Mouse (Mus musculus) gastrocnemius, postnatal 14 days (tissue): ENCODE results near the gene Tnfsf12. TPM values are rescaled to one million over a fixed set of nuclear protein-coding genes. Genes with fewer than 3 reads are reported as not detected.
"Not testable (repeated sequence)": the region's sequence is repeated elsewhere in the genome, so short reads cannot be mapped to it uniquely, and the experiment has no call there.

Source experiments
- DNase-seq: peaks from one replicate; pipeline ENCODE4 v3.0.0; 2021; ENCODE audit warnings: mixed read lengths
- intact Hi-C: fragments of 180-260 bp; cut with DNase I; formaldehyde crosslinking; loops from one replicate; pipeline ENCODE4 v1.15.1; 2025; ENCODE audit warnings: low total_unique reads
- total RNA-seq, 2 experiments: library from RNA; stranded (reverse); gene quantifications; 2 replicates each; pipeline ENCODE4 v1.2.3; 2021

Gene Tnfsf12
- total RNA-seq, 2 experiments from 2014 or later = 14.0 to 14.8 TPM

DNA sequence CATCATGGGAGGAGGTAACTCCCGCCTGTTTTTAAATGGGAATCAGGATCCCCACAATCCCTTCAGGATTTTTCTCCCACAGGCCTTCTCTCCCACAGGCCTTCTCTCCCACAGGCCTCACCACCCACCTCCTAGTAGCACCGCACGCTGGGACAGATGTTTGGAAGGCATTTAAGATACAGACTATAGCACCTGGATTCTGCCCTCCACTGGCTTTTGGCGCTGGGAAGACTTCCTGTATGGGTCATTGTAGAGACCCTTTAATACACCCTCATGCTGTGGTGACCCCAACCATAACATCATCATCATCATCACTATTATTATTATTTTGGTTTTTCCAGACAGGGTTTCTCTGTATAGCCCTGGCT, 11.8 kb upstream of the Tnfsf12 start:
- DNase-seq = no peak
- intact Hi-C loops = no loop called here

DNA sequence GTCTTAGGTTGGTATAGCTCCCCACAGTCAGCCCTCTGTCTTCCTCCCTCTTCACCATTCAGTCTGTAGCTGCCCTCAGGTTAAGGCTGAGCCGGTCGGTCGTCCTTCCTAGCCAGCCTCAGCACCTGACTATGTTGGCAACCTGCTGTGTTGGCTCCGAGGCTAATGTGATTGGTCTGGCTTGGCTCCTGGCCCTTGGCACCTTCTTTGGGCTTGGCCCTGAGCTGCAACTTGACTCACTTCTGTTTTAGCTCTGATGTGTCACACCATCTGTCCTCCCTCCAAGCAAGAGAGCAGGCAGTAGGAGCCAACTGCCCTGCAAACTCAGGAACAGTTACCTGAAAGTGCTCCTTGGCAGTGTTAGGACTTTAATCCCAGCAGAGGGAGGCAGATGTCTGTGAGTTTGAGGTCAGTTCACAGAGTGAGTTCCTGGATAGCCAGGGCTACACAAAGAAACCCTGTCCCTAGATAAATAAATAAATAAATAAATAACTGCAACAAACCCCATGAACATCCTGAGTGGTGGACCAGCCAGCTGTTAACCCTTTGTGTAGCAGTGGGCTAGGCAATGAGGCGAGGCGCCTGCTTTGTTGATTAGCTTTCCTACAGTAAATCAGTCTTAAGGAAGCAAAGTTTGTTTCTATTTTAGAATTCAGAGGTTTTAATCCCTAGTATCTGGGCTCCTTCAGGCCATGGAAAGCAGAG, 11.3 kb upstream of the Tnfsf12 start:
- intact Hi-C loops = no loop called here
- DNase-seq = peak; percentile 86

DNA sequence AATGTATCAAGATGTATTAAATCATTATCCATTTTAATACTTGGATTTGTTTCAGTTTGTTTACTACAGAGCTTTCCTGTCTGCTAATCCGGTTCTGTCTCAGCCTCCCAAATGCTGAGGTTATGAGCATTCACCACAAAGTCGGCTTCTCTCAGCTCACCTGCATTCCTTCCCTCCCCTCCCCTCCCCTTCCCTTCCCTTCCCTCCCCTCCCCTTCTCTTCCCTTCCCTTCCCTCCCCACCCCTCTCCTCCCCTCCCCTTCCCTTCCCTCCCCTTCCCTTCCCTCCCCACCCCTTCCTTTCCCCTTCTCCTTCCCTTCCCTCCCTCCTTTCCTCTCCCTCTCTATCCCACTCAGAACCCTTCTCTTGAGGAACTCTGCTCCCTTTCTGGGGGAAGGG, 9.0 kb upstream of the Tnfsf12 start:
- DNase-seq = no peak
- intact Hi-C loops = no loop called here

DNA sequence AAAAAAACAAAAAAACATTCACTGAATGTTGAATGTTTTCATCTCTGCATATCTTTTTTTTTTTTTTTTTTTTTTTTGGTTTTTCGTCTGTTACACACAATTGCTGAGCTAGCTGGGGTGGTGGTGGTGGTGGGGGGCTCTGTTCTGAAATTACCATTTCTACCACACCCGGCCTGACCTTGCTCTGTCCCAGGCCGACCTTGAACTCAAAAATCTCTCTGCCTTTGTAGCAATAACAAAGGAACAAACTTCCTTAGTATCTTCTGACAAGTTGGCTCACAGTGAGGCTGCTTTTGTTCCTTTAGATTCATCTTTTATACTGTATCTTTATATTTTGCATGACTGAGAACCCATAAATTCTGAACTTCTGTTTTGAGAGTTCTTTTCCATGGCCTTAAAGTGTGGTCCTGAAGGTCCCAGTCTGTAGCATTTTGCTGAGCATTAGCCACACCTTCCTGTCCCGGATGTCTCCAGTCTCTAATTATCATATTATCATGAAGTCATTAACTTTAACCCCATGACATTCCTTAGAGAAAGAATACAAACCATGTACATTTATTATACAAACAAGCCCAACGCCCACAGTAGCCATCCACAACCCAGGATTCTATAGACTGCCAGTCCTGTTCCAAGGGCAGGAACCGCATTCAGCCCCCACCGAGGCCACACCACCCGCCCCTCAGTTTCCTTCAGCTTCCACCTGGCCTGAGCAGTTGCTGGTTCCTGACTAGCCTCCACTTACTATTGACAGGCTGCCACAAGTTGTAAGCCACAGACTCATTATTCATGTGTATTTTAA, 8.4 kb upstream of the Tnfsf12 start:
- intact Hi-C loops = no loop called here

DNA sequence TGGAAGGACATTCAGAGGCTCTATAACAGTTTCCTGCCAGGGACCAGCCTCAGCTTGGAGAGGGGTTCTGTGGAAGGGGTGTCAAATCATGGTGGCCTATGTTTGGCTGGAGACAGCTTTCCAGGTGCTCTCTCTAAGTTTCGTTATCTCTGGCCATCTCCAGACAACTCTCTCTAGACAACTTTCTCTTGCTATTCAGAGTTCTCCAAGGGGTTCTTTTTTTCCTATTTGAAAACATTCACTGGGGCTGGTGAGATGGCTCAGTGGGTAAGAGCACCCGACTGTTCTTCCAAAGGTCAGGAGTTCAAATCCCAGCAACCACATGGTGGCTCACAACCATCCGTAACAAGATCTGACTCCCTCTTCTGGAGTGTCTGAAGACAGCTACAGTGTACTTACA, 7.7 kb upstream of the Tnfsf12 start:
- intact Hi-C loops, DNase-seq: not testable (repeated sequence)

More for the DNA sequence above, 8.4 kb upstream of the Tnfsf12 start:
- DNase-seq = no peak

DNA sequence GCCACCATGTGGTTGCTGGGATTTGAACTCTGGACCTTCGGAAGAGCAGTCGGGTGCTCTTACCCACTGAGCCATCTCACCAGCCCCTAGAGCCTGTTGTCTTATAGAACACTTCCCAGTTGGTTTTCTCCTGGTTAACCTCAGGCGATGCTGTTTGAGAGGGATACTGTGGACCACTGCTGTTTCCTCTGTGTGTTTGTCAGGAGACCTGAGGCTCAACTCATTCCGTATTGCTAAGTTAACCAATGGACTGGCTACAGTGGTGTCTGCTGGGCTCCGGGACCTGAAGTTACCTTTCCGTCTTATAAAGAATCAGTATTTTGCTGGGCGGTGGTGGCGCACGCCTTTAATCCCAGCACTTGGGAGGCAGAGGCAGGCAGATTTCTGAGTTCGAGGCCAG, 7.2 kb upstream of the Tnfsf12 start:
- DNase-seq, intact Hi-C loops: not testable (repeated sequence)

DNA sequence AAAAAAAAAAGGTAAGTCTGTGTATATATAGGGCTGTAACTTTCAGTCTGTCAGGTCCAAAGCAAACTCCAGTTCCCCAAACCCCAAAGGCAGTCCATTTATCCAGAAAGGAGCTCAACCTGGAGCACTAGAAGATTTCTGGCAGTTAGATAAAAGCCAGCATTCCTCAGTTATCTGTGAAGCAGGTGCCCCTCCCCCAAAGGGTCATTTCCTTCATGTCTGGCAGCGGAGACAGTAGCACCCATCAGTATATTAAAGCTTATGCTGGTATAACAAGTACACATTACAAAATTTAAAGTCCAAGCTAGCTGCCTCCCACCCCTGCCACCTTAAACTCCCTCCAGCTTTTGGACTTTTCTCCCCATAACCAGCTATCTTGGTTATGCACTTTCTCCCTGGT, 3.9 kb upstream of the Tnfsf12 start:
- no peak for DNase-seq

DNA sequence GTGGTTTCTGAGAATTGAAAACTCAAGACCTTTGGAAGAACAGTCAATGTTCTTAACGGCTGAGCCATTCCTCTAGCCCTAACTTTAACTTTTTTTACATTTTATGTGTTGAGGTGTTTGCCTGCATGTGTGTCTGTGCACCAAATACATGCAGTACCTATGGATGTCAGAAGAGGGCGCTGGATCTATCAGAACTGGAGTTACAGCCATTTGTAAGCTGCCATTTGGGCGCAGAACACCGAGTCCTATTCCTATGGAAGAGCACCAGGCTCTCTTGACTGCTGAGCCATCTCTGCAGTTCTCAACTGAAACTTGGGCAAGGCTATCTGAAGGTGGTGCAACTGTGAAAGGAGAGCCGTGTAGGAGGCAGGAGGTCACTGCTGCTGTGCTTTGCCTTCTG, 2.9 kb upstream of the Tnfsf12 start:
- DNase-seq = no peak
- intact Hi-C loops = no loop called here

More for the DNA sequence above, 3.9 kb upstream of the Tnfsf12 start:
- intact Hi-C loops = no loop called here

DNA sequence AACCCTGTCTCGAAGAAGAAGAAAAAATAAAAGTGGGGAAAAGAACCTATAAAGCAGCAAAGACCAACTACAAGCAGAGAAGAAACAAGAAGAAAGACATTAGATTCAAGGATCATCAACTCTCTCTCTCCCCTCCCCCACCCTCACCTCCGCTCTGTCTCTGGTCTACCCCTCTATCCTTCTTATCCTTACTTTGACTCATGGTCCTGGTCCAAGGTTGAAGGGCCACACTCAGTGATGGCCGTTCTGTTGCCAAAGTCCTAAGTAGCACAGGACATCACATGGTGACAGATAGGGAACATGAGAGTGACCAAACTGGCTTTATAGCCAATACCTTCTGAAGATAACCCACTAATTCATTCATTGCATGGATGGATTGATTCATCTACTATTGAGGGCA, 1.7 kb upstream of the Tnfsf12 start:
- intact Hi-C loops = no loop called here
- no peak for DNase-seq

DNA sequence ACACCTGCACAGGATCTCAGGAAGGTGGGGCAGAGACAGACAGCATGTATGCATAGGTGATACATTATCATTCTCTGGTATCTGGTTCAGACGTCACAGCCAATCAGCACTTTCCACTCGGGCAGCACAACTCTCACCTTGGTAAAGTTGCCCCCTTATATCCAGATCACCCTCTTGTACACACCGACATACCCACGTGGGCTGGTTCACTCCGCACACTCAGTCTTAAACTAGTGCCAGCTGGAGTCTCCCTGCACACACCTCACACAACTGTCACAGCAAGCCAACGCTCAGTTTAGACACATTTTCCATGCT, 646 bp downstream of the Tnfsf12 start:
- intact Hi-C loops = no loop called here

DNA sequence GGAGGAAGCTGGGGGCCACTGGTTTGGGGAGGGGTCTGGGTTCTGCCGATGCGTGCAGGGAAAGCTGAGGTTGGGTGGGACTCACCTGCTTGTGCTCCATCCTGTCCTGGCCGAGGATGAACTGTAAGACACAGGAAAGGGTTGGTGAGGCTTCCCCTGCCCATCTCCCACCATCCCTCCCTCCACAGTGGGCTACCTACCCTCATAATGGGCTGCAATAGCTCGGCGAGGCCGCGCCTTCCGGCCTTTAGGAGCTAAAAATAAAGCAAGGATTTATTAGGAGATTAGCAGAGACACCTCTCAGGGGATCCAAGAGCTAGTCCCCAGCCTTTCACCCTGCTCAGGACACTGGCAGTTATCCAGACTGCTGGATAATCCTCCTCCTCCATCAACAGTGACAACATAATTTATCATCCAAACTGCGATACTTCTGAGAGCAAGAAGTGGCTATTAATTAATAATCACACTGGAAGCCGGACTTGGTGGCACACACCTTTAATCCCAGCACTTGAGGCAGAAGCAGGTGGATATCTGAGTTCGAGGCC, 2.2 kb downstream of the Tnfsf12 start:
- DNase-seq = no peak
- intact Hi-C loops = loop anchor here (5.0 kb wide), 1 partner anchor 59 kb away; no protein-coding TSS in a partner anchor

More for the DNA sequence above, 646 bp downstream of the Tnfsf12 start:
- no peak for DNase-seq

DNA sequence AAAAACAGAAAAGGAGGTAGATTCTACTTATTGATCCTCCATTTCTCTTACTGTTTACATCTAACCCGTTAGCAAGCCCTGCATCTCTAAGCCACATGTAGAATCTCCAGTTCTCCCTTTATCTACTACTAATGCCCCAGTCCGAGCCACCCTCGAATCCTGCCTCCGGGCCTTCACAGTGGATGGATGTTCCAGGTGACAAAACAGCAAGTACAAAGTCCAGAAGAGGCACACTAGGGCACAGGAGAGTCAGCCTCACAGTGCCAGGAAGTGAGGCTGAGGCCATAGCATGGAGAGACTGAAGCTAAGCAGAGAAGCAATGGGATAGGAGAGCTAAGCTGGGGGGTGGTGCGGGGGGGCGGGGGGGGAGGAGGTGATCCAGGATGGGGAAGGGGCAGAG, 2.8 kb downstream of the Tnfsf12 start:
- intact Hi-C loops = loop anchor here (5.0 kb wide), 1 partner anchor 59 kb away; no protein-coding TSS in a partner anchor
- no peak for DNase-seq

DNA sequence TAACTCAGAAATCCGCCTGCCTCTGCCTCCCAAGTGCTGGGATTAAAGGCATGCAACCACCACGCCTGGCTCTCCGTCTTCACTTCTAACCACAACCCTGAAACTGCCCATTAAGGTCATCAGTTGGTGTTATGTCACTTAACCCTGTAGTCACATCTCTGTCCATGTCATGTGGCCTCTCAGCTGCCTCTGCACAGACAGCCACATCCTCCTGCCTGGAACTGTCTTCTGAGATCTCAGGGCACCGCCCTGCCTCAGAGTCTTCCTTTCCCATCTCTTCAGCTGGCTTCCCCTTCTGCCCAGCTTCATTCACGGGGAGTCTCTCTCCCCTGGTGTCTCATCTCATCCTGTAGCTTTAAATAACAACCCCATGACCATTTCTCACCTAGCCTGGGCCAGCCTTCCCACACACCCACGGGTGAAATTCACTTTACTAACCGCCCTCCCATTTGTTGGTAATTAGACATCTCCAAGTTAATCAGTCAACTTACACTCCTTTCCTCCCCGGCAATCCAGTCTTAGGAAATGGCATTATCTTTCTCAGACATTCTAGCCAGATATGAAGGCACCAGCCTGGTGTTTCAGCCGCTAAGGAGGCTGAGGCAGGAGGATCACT, 3.3 kb downstream of the Tnfsf12 start:
- intact Hi-C loops = loop anchor here (5.0 kb wide), 1 partner anchor 60 kb away; no protein-coding TSS in a partner anchor

DNA sequence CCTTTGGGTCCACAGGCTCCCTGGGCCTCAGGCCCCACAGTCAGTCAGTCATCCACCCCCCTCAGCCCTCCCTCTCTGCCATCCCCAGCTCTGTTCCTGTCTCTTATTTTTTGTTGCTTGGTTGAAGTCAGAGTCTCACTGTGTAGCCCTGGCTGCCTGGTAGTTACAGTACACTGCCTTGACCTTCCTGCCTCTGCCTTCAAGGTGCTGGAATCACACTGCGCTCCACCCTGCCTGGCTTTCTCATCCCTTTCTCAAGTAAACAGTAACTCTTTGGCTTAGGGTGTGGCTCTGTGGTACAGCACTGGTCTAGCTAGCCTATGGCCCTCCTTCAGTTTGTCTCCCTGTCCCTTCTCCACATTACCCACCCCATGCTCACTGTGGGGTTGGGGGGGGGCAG, 5.8 kb downstream of the Tnfsf12 start:
- no peak for DNase-seq
- intact Hi-C loops = loop anchor here (5.0 kb wide), 1 partner anchor 62 kb away; no protein-coding TSS in a partner anchor

More for the DNA sequence above, 3.3 kb downstream of the Tnfsf12 start:
- no peak for DNase-seq

DNA sequence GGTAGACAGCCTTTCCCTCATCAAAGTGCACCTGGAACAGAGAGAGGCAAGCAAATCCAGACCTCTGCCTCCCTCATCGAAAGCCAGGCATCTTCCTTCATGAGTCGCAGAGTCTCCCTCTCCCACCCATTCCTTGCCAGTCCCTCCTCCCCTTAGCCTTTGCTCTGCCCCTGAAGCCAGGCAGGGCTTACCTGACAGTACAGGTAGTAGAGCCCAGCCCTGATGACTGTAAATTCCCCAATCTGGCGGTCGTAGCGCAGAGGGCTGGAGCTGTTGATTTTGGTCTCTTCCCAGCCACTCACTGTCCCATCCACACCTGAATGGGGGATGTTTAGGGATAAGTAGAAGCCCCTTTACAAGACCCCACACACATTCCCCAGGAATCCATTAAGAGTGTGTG, 8.6 kb downstream of the Tnfsf12 start:
- intact Hi-C loops = no loop called here
- DNase-seq = no peak

DNA sequence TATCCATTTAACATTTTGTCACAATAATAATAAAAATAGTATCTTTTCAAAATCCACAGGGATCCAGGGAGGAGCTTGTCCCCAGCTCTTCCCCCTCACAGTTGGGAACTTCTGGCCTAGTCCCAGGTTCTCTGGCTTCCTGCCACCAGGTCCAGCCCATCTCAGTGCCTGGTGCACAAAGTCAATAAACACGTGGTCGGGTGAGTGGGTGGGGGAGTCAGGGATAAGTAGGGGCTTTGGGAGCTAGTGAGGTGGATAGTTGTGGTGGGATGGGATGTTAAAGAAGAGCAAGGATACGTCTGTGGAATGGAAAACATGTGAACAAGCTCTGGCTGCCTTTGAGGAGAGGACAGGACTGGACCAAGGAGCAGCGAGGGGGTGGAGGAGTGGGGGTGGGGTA, 9.3 kb downstream of the Tnfsf12 start:
- intact Hi-C loops = no loop called here
- DNase-seq = peak; percentile 91

DNA sequence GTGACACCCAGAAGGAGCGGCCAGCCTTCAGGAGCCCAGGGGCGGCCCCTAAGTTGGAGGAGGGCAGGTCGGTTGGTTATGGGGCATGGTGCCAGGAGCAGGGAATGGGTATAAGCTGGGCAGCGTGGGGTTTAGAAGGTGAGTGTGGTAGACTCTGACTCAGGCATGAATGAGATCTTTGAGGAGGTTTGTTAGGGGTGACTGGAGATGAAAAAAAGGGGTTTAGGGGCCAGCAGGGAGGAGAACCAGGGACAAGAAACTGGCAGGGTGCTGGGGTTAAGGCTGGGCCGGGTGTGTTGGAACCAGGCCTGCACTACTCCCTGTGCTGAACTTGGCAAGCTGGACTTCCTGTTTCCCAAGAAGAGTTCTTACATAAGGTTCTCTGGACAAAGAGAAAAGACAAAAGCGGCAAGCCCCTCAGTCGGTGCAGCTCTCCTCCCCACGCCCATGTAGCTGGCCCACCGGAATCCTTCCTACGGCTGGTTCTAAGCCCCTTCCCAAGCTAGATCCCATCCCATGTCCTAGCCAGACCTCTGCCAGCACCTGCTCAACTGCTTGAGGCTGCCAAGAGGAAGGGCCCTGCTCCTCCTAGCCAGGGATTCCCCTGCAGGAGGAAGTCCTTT, 10.0 kb downstream of the Tnfsf12 start, which contains the start of gene Tnfsf13:
Tnfsf13 (minus strand) TSS at position 259 of the 623 bp plus-strand sequence.
- intact Hi-C loops = no loop called here
- DNase-seq = peak; percentile 81

DNA sequence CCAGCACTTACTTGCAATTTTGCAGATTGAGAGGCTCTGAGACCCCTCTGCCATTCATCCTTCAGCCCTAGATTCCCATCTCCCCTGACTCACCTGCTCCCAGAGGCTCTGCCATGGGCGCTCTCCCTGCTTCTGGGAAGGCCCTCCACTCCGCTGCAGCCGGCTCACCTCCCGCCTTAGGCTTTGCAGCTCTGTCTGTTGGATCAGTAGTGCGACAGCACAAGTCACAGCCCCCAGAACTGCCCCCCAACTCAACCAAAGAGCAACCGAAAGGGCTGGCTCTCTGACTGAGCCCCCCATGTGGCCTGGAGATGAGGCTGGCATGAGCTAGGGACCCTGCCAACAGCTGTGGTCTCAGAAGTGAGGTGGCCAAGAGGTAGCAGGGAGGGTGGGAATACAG, 10.7 kb downstream of the Tnfsf12 start:
- DNase-seq = peak; percentile 25
- intact Hi-C loops = no loop called here

DNA sequence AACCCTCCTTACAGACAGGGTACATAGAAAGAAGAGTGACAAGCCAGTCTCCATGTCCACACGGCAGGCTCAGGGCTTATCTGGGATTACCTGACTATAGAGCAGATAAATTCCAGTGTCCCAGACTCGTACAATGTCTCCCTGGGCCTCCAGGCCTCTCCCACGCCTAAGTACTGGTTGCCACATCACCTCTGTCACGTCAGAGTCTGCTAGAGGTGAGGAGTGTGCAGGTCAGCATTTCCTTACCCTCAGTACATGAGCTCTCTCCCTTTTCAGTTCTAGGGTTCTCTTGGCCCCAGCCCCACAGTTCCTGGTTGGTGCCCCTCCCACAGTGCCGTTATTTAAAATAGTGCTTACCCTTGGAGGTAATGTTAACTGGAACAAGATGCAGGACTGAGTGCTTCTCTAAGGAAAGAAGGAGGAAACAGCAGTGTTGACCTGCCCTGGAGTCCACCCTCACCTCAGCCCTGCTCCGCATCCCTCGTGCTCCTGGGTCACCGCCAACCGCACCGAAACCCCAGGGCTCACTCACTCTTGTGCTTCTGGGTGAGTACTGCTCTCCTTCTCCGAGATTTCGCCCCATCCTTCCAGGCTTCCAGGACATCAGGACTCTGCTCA, 11.4 kb downstream of the Tnfsf12 start:
- intact Hi-C loops = no loop called here
- DNase-seq = no peak
